Mouse (Mus musculus): ENCODE measurements around the gene Sox14. TPM values are rescaled to one million over a fixed set of nuclear protein-coding genes. Genes with fewer than 3 reads are reported as not detected.

The Sox14 gene
- total RNA-seq, 2 experiments from 2014 or later, result not detected

- ATAC-seq (replicated peaks; ENCODE audit: poor library complexity), result no peak
These were observed 25.6 kb downstream of the Sox14 start for GRCm38 (mm10) chr9:99850354-99850753.

GRCm38 (mm10) chr9:99848327-99848726, 27.6 kb downstream of the Sox14 start:
- ATAC-seq (replicated peaks; ENCODE audit: poor library complexity), result no peak

DNA sequence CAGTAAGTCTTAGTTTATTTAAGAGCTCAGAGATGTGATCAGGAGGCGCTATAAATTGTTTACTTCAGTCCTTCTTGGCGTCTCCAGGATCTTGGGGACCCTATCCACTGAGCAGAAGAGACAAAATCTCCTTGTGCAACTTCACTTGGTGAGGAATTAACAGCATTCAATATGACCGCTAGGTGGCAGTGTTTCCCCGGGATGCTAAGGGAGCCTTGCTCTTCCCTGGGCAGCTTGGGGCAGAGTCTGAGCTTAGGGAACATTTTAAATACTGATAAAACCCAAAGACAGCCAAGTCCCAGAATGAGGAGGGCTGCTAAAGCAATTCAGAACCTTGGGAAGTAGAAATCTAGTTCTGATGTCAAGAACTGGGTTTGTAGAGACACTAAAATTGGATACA, 29.1 kb downstream of the Sox14 start:
- ATAC-seq (replicated peaks; ENCODE audit: poor library complexity), result peak; percentile 86

DNA sequence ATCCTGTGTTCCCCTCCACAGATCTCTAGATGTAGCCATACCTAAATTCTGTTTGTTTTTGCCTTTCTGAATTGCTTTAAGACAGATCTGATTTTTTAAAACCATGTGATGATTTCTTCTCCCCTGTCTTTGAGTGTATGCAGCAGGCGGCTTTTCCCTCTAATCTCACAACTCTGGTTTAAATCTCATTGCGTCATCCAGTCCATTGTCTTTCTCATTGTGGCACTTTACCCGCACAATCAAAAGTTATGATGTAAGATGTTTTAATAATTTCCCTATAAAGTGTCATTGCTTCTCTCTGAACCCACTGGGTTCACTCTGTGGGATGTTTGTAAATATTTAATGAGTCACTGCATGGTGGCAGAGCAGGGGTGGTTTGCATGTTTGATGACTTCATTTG, 36.6 kb downstream of the Sox14 start:
- no peak for ATAC-seq (replicated peaks; ENCODE audit: poor library complexity)

- no peak for ATAC-seq (replicated peaks; ENCODE audit: poor library complexity)
These were observed 37.1 kb downstream of the Sox14 start for GRCm38 (mm10) chr9:99838877-99839276.

GRCm38 (mm10) chr9:99836707-99837106, 39.3 kb downstream of the Sox14 start:
- ATAC-seq (replicated peaks; ENCODE audit: poor library complexity), result no peak

GRCm38 (mm10) chr9:99835624-99836430, 40.1 kb downstream of the Sox14 start:
- ATAC-seq (replicated peaks; ENCODE audit: poor library complexity), result no peak

Other genes starting within 250 kb of the Sox14 start
- not detected in 2 replicates for gene Dzip1l, start 246.7 kb downstream of the Sox14 start, total RNA-seq (2015)
- gene Dzip1l, start 246.7 kb downstream of the Sox14 start, total RNA-seq (2017), result not detected in 2 replicates
- not detected in 2 replicates for gene Cldn18, start 158.9 kb downstream of the Sox14 start, total RNA-seq (2015)
- gene Cldn18, start 158.9 kb downstream of the Sox14 start, total RNA-seq (2017), result not detected in 2 replicates

Measured in megakaryocyte progenitor cell, adult 5-6 weeks (primary cell).